Mouse (Mus musculus) inflammation-experienced regulatory T-cells, adult 6 months (primary cell): ENCODE data around the gene Sumf1. TPM values are rescaled to one million over a fixed set of nuclear protein-coding genes. Genes with fewer than 3 reads are reported as not detected.

Experiments
- ATAC-seq: one replicate; pipeline ENCODE4 v1.8.0; 2017
- polyA plus RNA-seq, 3 experiments: library from polyadenylated mRNA; unstranded; fragments of 100-300 nt; shearing (Covaris generic); gene quantifications; one replicate each; pipeline ENCODE4 v1.2.1; 2017

Sumf1 gene
- polyA plus RNA-seq, 3 experiments from 2014 or later = 5.5 to 8.2 (median 5.8) TPM

DNA sequence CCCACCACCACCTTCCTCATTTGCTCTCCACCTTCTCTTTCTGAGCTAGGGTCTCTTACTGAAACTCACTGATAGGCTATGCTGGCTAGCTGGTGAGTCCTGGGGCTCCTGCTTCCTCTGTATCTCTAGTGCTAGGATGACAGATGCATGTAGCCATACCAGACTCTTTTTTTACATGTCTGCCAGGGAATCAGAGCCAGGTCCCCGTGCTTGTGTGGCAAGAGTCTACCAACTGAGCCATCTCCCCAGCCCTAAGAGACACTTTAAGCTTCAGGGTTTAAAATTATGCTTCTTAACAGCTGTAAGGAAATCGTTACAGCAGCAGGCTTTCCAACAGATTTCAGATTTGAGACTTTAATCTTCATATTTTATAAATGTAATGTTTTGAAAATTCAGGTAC is 111.5 kb downstream of the Sumf1 start:
- no peak for ATAC-seq

DNA sequence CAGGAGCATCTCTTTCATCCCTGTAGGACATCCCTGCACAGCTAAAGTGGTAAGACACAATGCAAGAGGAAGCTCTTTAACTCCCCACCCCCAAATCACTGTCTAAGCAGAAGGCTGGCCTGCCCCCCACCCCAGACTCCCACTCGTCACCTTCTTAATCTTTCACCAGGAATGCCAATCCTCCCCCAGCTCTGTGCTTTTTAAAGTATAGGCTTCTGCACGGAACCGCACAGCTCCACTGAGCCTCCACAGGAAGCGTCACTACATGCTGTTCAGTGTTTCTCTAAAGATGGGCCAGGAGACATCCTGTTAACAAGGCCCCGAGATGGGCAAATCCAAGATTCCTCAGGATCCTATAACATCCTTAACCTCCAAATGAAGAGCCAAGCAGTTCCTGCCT is 112.3 kb downstream of the Sumf1 start:
- ATAC-seq = no peak

DNA sequence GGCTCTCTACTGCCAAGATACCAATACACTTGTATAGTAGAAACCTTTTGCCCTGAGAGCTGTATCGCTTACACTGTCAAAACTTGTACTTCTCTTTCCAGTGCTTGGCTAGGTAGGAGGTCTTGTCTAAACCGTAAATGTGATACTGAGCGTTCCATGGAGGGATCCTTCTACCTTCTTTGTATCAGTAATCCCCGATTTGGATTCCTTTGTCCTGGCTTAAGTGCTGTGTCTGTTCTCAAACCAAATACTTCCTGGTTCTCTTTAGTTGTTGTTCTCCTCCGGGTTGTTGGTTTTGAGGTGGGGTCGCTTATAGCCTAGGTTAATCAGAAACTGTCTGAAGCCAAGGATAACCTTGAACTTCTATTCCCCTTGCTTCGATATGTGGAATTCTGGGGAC is 114.4 kb downstream of the Sumf1 start:
- ATAC-seq = no peak

DNA sequence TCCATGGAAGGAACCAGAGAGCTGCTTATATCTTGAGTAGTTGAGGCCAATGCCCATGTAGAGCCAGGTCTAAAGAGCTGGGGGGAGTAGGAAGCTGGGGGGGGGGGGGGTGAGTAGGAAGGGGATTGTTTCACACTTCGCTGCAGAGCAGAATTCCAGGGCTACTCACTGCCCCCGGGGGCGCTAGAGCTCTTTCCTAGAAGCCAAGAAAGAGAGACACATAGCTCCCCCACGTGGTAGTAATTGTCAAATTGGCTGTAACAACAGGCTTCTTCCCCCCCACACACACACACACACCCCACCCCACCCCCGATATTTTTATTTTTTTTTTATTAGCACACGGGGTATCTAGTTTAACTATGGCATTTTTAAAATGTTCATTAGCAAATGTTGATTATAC is 119.8 kb downstream of the Sumf1 start:
- peak; percentile 3 for ATAC-seq

DNA sequence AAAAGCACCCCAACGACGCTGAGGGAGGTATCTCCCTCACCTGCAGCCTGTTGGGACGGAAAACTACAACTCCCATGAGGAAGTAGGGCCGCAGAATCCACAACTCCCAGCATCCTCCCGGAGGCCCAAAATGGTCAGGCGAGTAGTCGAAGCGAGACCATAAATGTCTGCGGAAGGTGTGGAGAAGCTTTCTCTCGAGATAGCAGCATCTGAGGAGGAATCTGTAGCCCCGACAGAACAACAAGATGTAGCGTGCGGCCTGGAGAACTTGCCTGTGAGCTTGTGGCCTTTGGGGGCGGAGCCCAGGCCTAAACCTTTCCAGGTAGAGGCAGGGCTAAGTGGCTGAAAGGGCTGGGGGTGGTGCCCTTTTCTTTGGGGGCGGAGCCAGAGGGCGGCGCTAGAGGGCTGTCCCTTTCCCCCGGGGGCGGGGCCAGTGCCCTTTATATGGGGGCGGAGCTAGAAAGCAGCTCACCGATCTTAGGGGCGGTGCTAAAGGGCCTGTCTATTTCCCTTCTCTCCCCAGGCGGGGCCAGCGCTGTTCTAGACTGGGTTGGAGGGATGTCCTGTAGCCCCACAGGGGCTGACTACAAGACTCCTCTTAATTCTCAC is 120.4 kb downstream of the Sumf1 start, which contains the start of gene Setmar:
TSS of gene Setmar (plus strand) at position 128 of the 609 bp plus-strand sequence.
- ATAC-seq = peak; percentile 93

DNA sequence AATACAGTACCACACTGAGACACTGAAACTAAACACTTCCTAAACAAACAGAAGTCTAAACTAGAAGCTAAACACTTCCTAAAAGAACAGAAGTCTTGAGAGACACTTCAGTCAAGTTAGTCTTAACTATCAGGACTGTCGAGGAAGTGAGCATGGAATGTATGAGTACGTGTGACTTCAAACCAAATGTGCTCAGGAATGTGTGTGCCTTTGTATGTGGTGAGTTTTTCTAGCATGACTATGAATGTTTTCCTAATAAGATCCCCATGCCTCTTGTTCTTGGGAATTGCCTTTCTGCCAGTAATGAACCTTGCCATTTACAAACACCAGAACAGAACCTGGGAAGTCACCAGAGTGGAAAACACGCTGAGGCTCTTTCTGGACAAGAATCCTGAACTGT is 124.3 kb downstream of the Sumf1 start:
- no peak for ATAC-seq

DNA sequence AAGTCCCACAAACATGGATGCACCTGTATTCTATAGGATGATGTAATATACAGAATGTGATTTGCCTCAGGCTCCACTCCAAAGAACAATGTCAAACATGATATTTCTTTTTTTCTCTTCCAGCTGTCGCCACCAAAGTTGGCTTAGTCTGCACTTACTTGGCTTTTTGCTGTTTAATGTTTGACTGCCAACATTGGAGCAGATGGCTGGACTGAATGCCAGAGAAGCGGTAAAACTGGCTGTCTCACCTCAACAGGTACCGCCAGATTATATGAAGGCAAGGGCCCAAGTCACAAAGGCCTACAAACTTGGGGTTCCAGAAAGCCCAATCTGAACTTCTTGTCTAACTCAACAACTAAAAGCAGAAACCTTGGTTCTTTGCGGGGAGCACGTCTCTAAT is 127.3 kb downstream of the Sumf1 start:
- ATAC-seq = no peak

- ATAC-seq = no peak
Observed at GRCm38 (mm10) chr6:108057353-108057752, 128.0 kb downstream of the Sumf1 start.

Other genes with a start within 250 kb of the Sumf1 start
- 1 to 10 TPM; 1.5 to 1.9 (median 1.5) TPM for gene Setmar, start 120.5 kb downstream of the Sumf1 start, polyA plus RNA-seq
- 10 to 100 TPM; 15.3 to 18.8 (median 17.0) TPM for gene Itpr1, start 27.5 kb upstream of the Sumf1 start, polyA plus RNA-seq